Mouse (Mus musculus): ENCODE data around the gene Hivep3.

GRCm38 (mm10) chr4:119739301-119740062 lies 5.9 kb downstream of the Hivep3 start:
- no peak for TF ChIP-seq POLR2A (IDR thresholded peaks at IDR 0.05; ENCODE audit: control insufficient read depth in 1 of 2, insufficient read depth in 1 of 2, low read depth in 1 of 2, low read length in 2 of 2, poor library complexity in 1 of 2)
- no peak for TF ChIP-seq MAFK (IDR thresholded peaks at IDR 0.05; ENCODE audit: borderline replicate concordance, low read depth, low read length)
- no peak for TF ChIP-seq SIN3A (IDR thresholded peaks at IDR 0.05; ENCODE audit: low read length)
- no peak for TF ChIP-seq ETS1 (IDR thresholded peaks at IDR 0.05; ENCODE audit: low read depth, low read length)
- no peak for TF ChIP-seq E2F4 (IDR thresholded peaks at IDR 0.05; ENCODE audit: borderline replicate concordance, low read depth, low read length)
- TF ChIP-seq ZNF384 (IDR thresholded peaks at IDR 0.05; ENCODE audit: low read depth, low read length): no peak
- no peak for TF ChIP-seq RAD21 (IDR thresholded peaks at IDR 0.05; ENCODE audit: low read depth, low read length)

All from MEL (cell line).